Mouse (Mus musculus) midbrain, embryonic 10.5 days (tissue): ENCODE results near the gene A830018L16Rik. TPM values are rescaled to one million over a fixed set of nuclear protein-coding genes. Genes with fewer than 3 reads are reported as not detected.
"Not testable (repeated sequence)": the region's sequence is repeated elsewhere in the genome, so short reads cannot be mapped to it uniquely, and the experiment has no call there.

Source experiments
- DNase-seq: peaks from one replicate; pipeline ENCODE4 v3.0.0-alpha.2; 2017; ENCODE audit warnings: low spot score
- H3K27ac ChIP-seq: fragments of 300-500 bp; sonication (generic); replicated peaks from 2 replicates; pipeline ENCODE4 v1.5.1; 2016; ENCODE audit warnings: mild to moderate bottlenecking
- H3K27me3 ChIP-seq: fragments of 300-500 bp; sonication (generic); 2 replicates; pipeline ENCODE4 v1.6.1; 2016; ENCODE audit warnings: low read depth, mild to moderate bottlenecking; ENCODE audit not compliant: poor library complexity, severe bottlenecking
- H3K36me3 ChIP-seq: fragments of 300-500 bp; sonication (generic); 2 replicates; pipeline ENCODE4 v1.6.1; 2016; ENCODE audit warnings: mild to moderate bottlenecking, moderate library complexity
- H3K4me1 ChIP-seq: fragments of 300-500 bp; sonication (generic); 2 replicates; pipeline ENCODE4 v1.6.1; 2016
- H3K4me3 ChIP-seq: fragments of 300-500 bp; sonication (generic); 2 replicates; pipeline ENCODE4 v1.5.1; 2016; ENCODE audit warnings: mild to moderate bottlenecking, moderate library complexity
- H3K9me3 ChIP-seq: fragments of 300-500 bp; sonication (generic); replicated peaks from 2 replicates; pipeline ENCODE4 v1.6.1; 2016; ENCODE audit warnings: mild to moderate bottlenecking
- WGBS: fragments of 180-500 bp; shearing (Covaris S2); methylation state at CpG from one replicate; pipeline ENCODE4 v1.1.7; 2016; 5-methylcytosine and 5-hydroxymethylcytosine counted together
- polyA plus RNA-seq: library from polyadenylated mRNA; unstranded; fragments of >200 nt; fragmentation: Nextera tagmentation; extraction: Ambion mirVana; gene quantifications from 2 replicates; pipeline ENCODE4 v1.2.1, GENCODE M21; 2016

Gene A830018L16Rik
- polyA plus RNA-seq, 1 experiment from 2014 or later = 3.1 TPM

DNA sequence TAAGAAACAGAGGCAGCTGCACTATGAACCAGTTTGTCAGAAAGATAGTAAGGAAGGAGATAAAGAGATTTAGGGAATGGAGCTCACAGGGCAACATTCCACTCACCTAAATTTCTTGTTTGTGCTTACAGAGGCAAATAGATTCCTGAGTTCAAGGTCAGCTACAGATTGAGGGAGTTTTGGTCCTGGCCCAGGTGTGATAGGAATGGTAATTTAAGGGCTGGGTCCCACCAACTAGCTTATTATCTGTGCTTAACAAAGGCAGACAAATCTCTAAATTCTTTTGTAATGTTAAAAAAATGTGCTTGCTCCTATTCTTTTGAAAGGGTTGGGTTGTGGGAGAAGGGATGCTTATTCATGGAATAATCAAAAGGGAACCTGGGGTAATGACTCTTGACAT lies 87.7 kb downstream of the A830018L16Rik start:
- no peak overlapping the region for H3K4me3 ChIP-seq

DNA sequence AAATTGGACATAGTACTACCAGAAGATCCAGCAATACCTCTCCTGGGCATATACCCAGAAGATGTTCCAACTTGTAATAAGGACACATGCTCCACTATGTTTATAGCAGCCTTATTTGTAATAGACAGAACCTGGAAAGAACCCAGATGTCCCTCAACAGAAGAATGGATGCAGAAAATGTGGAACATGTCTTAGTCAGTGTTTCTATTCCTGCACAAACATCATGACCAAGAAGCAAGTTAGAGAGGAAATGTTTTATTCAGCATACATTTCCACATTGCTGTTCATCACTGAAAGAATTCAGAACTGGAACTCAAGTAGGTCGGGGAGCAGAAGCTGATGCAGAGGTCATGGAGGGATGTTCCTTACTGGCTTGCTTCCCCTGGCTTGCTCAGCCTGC lies 135.9 kb downstream of the A830018L16Rik start:
- H3K9me3 ChIP-seq, H3K4me3 ChIP-seq, H3K27me3 ChIP-seq, H3K4me1 ChIP-seq, H3K36me3 ChIP-seq, DNase-seq, H3K27ac ChIP-seq: not testable (repeated sequence)
- 87% methylated on average over 1 of the region's 1 CpGs for WGBS

More for the DNA sequence above, 87.7 kb downstream of the A830018L16Rik start:
- H3K4me1 ChIP-seq = no peaks in the 10 kb centered on the region
- no peaks in the 10 kb centered on the region for H3K36me3 ChIP-seq
- no peak overlapping the region for H3K27ac ChIP-seq
- DNase-seq = no peak
- H3K9me3 ChIP-seq = no peaks in the 10 kb centered on the region
- no peaks in the 10 kb centered on the region for H3K27me3 ChIP-seq

DNA sequence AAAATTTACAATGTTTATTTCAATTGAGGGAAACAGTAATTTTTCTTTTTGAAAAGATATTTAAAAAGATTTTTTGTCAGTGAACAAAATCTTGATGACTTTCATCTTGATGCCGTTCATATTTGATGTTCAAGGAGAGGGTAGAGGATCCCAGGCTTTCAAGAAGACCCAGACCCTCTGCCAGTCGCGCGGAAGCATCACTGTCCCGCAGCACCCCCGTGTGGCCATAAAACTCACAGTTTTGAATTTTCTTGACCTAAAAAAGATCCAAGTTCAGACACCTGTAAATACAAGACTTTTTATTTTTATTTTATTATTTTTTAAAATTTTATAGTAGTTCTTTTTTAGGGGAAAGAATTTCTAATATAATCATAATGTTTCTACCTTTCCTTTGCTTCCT lies 151.4 kb downstream of the A830018L16Rik start:
- Histone ChIP-seq H3K27me3 (no peaks in the 10 kb centered on the region), H3K4me1 (no peaks in the 10 kb centered on the region), H3K27ac (no peak overlapping the region), H3K4me3 (no peak overlapping the region), H3K36me3 (no peaks in the 10 kb centered on the region), H3K9me3 (no peaks in the 10 kb centered on the region)
- 16% methylated on average over 6 of the region's 6 CpGs for WGBS
- peak; percentile 55 for DNase-seq

DNA sequence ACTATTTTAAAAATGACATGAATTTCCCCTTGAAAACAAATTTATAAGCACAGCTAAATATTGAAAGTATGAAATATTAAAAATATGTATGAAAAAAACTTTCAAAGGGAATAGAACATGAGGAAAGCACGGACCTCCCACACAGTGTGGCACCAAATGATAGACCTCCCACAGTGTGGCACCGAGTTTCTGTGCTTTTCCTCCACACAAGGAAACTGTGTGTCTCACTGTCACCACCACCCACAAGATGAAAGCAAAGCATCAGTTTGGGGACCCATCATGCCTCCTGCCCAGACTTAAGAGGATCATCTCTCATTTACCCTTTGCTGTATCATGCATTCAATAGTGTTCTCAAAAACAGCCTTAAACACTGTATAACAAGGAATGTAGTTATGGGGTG lies 152.8 kb downstream of the A830018L16Rik start:
- Histone ChIP-seq H3K36me3 (no peaks in the 10 kb centered on the region), H3K4me3 (no peak overlapping the region), H3K4me1 (no peaks in the 10 kb centered on the region), H3K27ac (no peak overlapping the region), H3K27me3 (no peaks in the 10 kb centered on the region), H3K9me3 (no peaks in the 10 kb centered on the region)
- no peak for DNase-seq
- 88% methylated on average over 2 of the region's 2 CpGs for WGBS

DNA sequence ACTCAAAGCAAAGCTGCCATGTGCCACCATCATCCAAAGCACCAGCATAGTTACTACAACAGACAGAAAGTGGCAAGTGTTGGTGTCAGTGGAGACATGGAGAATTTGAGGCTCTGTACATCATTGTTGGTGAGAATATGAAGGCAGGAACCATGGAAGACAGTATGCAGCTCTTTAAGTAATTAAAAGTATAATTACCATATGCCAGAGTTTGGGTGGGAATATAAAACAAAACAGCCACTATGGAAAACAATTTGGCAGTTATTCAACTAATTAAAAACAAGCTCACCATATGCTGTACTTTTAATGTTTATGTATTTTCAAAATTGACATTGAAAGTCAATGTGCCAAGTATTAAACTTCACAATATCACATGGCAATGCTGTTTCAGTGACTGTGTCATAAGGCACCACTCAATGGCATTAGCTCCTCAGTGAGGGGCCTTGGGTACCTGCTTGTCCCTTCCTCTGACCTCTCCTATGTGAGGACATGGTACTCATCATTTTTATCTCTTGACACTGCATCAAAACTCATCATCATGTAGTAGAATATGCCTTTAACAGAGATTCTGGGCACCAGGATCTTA lies 153.5 kb downstream of the A830018L16Rik start:
- H3K4me1 ChIP-seq = no peaks in the 10 kb centered on the region
- DNase-seq = no peak
- H3K27me3 ChIP-seq = no peaks in the 10 kb centered on the region
- H3K36me3 ChIP-seq = no peaks in the 10 kb centered on the region
- H3K27ac ChIP-seq = no peak overlapping the region
- no peak overlapping the region for H3K4me3 ChIP-seq
- H3K9me3 ChIP-seq = no peaks in the 10 kb centered on the region

DNA sequence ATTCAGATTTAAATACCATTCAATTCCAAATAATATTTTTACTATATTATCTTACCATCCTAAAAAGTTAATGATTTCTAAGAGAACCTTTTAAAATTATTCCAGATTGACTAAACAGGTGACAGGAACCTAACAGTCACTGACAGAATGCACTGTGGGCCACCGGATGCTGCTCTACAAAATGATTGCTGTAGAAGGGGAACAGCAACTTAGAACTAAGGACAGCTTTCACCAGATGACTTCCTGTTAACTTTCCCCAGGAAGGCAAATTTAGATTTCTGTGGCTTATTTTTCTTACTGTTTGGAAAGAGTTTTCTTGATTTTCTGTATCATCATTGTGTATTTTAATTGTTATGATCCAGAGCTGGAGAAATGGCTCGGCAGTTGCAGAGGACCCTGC lies 156.4 kb downstream of the A830018L16Rik start:
- H3K9me3 ChIP-seq = no peaks in the 10 kb centered on the region

DNA sequence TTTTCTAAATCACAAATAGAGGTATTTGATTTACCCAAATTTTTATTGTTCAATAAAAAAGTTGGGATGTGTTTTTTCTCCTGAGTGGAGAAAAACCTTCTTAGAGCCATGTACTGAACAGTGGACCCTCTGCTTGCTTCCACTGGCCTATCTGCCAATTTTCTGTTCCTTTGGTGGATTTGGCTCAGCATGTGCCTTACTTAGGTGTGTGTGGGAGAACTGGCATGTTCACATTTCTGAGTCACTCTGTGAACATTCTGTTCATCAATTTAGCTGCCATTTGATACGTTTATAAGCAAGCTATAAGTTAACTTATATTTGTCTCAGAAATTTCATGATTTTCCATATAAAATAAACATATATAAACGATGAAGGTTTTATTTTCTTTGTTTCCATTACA lies 159.6 kb downstream of the A830018L16Rik start:
- no peak for DNase-seq
- no peaks in the 10 kb centered on the region for H3K36me3 ChIP-seq
- H3K4me3 ChIP-seq = no peak overlapping the region
- H3K9me3 ChIP-seq = no peaks in the 10 kb centered on the region
- no peaks in the 10 kb centered on the region for H3K4me1 ChIP-seq
- 85% methylated on average over 2 of the region's 2 CpGs for WGBS
- H3K27me3 ChIP-seq = no peaks in the 10 kb centered on the region
- H3K27ac ChIP-seq = no peak overlapping the region

More for the DNA sequence above, 156.4 kb downstream of the A830018L16Rik start:
- DNase-seq = no peak
- Histone ChIP-seq H3K4me1 (no peaks in the 10 kb centered on the region), H3K4me3 (no peak overlapping the region), H3K27me3 (no peaks in the 10 kb centered on the region), H3K36me3 (no peaks in the 10 kb centered on the region), H3K27ac (no peak overlapping the region)
- 94% methylated on average over 2 of the region's 2 CpGs for WGBS

DNA sequence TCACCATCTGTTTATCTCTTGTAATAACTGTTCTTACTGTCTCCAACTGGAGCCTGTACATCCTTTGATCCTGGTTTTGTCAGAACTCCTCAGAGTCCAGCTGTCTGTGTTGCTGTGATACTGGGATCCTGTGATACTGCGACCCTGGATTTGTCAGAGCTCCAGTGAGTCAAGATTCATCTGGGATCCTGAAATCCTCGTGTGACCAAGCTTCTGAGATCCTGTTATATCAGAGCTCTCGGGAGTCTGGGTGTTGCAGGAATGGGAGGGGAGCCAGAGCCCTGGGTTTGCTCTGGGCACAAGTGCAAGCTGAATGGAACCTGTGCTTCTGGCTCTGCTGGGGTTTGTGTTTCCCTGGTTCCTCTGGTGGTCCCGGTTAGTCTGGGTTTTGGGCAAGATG lies 166.1 kb downstream of the A830018L16Rik start:
- H3K27ac ChIP-seq = no peak overlapping the region
- WGBS = 75% methylated on average over 4 of the region's 4 CpGs
- no peak overlapping the region for H3K4me3 ChIP-seq
- no peaks in the 10 kb centered on the region for H3K4me1 ChIP-seq
- H3K9me3 ChIP-seq = no peaks in the 10 kb centered on the region
- H3K27me3 ChIP-seq = no peaks in the 10 kb centered on the region
- no peak for DNase-seq
- H3K36me3 ChIP-seq = no peaks in the 10 kb centered on the region

DNA sequence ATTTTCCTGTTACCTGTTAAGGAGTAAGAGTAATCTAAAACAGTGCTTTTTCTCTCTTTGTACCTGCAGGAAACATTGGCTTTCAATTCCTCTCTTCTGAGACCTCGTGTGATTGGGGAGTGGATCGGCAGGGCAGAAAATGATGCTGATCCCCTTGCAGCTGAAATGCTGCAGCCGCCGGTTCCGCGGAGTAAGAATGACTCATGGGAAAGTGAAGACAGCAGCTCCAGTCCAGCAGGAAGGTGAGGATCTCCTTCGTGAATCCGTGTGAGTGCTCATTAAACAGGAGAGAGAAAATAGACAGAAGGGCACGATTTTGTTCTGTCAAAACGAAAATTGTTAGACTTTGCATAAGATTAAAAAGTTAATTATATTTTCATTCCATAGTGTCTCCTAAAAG lies 174.4 kb downstream of the A830018L16Rik start:
- Histone ChIP-seq H3K27me3 (no peaks in the 10 kb centered on the region), H3K4me3 (no peak overlapping the region), H3K27ac (no peak overlapping the region), H3K36me3 (no peaks in the 10 kb centered on the region), H3K4me1 (no peaks in the 10 kb centered on the region), H3K9me3 (no peaks in the 10 kb centered on the region)
- WGBS = 80% methylated on average over 10 of the region's 10 CpGs
- DNase-seq = no peak

DNA sequence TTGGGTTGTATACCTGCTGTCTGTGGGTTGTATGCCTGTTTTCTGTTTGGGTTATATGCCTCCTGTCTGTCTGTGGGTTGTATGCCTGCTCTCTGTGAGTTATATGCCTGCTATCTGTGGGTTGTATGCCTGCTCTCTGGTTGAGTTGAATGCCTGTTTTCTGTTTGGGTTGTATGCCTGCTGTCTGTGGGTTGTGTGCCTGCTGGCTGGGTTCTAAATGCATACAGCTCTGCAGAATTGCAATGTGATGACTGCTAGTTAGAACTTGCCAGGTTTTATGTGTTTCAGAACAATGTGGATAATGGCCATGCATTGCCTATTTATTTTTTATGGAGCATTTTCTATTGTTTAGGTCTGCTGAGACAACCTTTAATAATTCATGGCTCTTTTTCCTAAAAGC lies 236.2 kb downstream of the A830018L16Rik start:
- Histone ChIP-seq H3K27me3 (no peaks in the 10 kb centered on the region), H3K9me3 (no peaks in the 10 kb centered on the region), H3K4me3 (no peak overlapping the region), H3K36me3 (no peaks in the 10 kb centered on the region), H3K27ac (no peak overlapping the region), H3K4me1 (no peaks in the 10 kb centered on the region)
- no peak for DNase-seq

DNA sequence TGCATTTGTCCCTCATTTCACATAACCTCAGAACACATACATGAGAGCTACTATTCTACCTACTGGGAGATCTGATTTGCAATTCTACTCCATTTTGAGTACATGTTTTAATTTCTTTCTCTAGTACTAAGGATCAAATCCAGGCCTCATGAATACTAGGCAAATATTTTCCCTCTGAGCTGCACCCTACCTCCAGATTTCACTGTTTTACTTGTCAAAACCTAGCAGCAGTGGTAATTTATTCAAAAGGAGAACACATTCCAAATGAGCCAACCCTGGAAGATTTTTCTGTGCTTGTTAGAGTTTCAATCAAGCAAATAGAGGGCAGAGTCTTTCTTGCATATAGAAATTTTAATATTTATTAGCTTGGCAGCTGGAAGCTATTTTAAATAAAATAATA lies 238.9 kb downstream of the A830018L16Rik start:
- H3K4me1 ChIP-seq = no peaks in the 10 kb centered on the region
- no peak for DNase-seq
- no peak overlapping the region for H3K27ac ChIP-seq
- H3K27me3 ChIP-seq = no peaks in the 10 kb centered on the region
- no peak overlapping the region for H3K4me3 ChIP-seq
- H3K9me3 ChIP-seq = no peaks in the 10 kb centered on the region
- H3K36me3 ChIP-seq = no peaks in the 10 kb centered on the region

DNA sequence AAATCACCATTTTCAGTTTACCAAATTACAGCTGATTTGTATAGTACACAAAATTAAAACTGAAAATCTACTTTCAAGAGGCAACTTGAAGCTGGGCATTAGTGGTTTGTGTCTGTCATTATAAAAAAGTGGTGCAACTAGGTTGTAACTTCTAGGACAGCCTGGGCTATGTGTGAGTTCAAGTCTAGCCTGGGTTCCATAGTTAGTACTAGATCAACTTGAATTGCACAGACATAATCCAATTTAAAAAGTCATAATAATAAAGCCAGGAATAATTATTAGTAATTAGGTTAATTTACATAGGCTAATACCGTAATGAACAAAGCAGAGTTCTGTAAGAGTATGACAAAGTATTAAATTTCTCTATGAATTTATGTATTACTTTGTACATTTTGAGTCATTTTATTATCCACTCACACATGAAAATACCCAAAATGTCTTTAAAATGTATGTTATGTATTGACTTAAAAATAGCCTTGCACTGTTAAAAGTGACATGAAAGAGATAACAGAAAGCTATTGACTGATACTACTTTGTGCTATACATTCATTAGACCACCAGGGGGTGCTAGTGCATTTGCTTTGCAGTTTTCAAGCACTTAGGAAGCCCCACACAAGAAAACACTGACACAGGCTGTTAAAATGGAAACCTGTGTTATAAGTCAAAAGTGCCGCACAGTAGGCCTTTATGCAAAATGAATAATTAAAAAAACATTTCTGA lies 243.6 kb downstream of the A830018L16Rik start:
- 73% methylated on average over 2 of the region's 2 CpGs for WGBS

DNA sequence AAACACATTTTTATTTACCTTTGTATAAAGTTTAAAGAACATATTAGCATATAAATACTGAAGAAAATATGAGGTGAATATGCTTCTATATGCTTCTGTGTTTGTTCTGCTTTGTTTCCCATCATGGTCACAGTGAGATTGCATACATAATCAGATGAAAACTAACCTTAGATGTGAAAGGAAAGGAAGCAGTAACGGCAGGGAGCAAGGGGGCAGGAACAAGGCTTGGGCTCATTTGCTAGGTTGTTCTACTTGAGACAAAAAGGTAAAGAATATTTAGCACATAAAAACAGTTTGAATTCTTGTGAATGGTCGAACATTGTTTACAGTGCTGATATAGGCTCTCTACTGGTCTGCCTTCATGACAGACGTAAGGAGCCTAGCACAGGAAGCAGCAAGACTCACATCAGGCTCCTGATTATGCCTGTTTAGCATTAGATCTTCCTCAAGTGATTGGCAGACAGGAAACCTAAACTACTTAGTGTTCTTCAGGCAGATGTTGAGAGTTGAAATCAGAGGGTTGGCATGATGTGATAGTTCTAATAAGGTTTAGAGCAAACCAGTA lies 244.2 kb downstream of the A830018L16Rik start:
- Histone ChIP-seq H3K27me3 (no peaks in the 10 kb centered on the region), H3K4me3 (no peak overlapping the region), H3K4me1 (peaks cover 5% of the 10 kb centered on the region), H3K9me3 (peaks cover 3% of the 10 kb centered on the region; the same call in 1 of the 2 replicates), H3K36me3 (no peaks in the 10 kb centered on the region), H3K27ac (peak overlapping the region; percentile 68)
- no peak for DNase-seq
- 45% methylated on average over 3 of the region's 3 CpGs for WGBS

More for the DNA sequence above, 243.6 kb downstream of the A830018L16Rik start:
- H3K36me3 ChIP-seq = no peaks in the 10 kb centered on the region
- peaks cover 3% of the 10 kb centered on the region; the same call in 1 of the 2 replicates for H3K9me3 ChIP-seq
- no peak overlapping the region for H3K27ac ChIP-seq
- H3K4me1 ChIP-seq = peaks cover 5% of the 10 kb centered on the region
- DNase-seq = peak; percentile 27
- H3K4me3 ChIP-seq = no peak overlapping the region
- no peaks in the 10 kb centered on the region for H3K27me3 ChIP-seq
